Mouse (Mus musculus) layer of hippocampus, postnatal 25 days (tissue): ENCODE measurements around the gene Mndal. TPM values are rescaled to one million over a fixed set of nuclear protein-coding genes. Genes with fewer than 3 reads are reported as not detected.
A peak's percentile ranks its signal among the peaks of the same experiment; 100 is the strongest.
"Not testable (repeated sequence)": the region's sequence is repeated elsewhere in the genome, so short reads cannot be mapped to it uniquely, and the experiment has no call there.

ENCODE experiments used
- DNase-seq, 2 experiments: peaks; one replicate each; pipeline ENCODE4 v3.0.0; 2022; ENCODE audit warnings: mixed read lengths in 2 of 2, low spot score in 1 of 2; ENCODE audit errors: extremely low spot score in 1 of 2
- total RNA-seq, 2 experiments: library from RNA; stranded (reverse); gene quantifications; 2 replicates each; pipeline ENCODE4 v1.2.3; 2021

Gene Mndal
- total RNA-seq, 2 experiments from 2014 or later, result 9.9 to 12.0 TPM

DNA sequence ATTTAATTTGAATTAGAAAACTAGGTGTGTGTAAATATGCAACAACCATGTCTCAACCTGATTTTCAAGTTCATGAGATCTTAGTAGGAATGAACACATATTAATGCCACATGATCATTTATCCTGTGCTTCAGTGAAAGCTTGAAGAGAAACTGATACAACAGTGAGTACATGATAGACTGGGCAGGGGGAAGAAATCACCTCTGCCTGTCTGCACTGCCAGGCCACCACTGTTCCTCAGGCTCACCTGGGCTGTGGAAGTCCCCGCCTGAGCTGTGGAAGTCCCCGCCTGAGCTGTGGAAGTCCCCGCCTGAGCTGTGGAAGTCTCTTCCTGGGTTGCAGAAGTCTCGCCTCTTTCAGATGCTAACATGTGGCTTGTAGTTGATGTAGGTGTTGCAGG lies 36.4 kb downstream of the Mndal start:
- DNase-seq, result not testable (repeated sequence)

DNA sequence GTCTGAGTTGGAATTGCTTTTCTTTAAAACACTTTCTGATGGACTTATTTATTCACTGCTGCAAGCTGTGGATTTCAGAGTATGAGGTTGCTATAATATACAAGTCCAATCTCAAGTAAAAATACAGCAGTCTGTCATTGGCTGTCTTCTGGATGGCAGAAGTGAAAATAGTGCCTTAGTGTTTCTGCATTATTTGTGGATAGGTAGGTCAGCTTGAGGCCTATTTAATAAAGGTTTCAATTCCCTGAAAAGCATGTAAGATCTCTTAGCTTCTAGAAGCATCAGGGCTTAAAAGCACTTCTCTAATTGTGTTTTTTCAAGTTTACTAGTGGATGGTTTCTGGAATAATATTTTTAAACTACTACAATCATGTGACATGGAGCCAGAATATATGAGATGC lies 52.5 kb downstream of the Mndal start:
- not testable (repeated sequence) for DNase-seq

DNA sequence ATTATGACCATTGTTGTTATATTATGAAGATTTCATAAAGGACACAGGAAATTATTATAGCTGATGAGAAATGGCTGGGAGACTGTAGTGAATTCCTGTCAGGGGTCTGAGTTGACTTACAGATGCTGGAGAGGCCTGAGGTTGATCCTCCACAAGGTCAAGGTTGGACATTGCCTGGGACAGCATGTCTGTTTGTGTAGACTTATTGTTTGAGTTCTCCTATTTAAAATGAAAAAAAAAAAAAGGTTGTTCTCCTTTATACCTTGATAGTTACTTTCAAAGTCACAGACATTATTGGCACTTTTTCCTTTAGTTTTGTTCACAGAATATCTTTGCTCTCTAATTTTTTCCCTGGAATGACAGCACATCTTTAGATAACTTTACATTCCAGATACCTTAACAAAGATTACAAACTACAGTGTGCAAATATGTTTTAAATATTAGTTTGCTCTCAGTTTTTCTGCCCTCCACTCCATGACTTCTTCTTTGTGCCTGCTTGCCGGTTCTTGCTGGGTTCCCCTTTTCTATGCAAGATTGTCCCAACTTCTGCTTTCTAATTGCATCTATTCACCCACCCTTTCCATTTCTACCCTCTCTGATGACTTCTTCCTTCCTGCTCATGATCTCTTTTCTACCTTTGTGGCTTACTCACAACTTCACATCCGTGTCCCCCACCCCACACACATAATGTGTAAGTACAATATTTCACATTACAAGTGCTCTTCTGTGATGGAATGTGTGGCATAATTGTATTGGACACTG lies 55.1 kb downstream of the Mndal start:
- not testable (repeated sequence) for DNase-seq

DNA sequence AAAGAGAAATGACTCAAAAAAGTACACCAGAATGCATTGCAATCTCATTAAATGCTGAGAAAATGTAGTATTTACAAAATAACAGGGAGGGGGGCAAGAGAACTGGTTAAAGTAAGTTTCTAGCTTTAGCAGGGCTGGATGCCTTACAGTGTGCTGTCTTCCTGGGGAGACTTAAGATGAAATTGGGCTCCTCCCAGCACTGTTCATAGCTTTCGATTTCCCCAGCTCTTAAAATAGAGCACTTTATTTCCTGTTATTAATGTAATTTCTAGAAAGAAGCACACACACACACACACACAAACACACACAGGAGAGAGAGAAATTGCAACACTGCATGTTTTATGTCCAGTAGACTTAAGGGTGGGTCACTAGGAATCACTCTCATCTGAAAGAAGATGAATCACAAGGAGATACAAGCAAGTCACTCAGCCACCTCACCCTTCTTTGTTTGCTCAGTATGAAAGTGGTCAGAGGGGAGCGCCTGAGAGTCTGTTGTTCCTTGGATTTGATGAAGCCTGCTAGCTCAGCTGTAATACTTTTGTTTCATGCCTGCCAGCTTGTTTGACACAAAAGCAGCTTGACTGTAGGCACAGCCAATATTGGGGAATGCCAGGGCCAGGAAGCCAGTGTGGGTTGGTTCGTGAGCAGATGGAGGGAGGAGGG lies 62.2 kb downstream of the Mndal start:
- peak in 1 of 2 experiments; percentile 25 for DNase-seq

DNA sequence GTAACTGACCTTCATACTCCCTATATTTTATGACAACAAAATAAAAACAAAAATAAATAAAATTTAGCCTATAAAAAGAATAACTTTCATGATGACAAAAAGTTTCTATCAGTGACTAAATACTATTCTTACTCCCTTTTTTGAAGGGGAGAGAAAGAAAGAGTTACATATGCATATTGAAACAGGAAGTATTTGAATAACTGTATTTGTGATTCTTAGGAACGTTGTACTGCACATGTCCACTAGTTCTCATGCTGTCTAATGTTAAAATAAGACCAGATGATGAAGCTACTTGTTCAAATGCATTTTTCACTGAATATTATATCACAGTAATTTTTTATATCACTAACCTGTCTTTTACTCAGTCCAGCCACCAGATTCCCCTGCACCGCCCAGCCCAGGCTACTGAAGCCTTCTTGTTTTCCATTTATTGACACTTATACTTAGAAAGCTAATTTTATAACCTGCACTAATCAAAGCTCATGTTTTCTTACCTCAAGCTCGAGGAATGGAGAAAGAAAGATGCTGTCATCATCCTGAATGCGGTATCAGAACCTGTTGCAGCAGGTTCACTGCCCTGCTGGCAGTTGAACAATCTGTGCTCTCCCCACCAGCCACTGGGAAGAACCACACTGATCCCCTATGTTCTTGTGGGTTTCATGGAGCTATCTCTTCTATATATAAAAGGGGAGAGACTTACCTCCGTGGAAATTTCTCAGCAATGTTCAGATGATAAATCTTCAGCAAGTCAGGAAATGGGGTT lies 62.9 kb downstream of the Mndal start:
- DNase-seq, result not testable (repeated sequence)

DNA sequence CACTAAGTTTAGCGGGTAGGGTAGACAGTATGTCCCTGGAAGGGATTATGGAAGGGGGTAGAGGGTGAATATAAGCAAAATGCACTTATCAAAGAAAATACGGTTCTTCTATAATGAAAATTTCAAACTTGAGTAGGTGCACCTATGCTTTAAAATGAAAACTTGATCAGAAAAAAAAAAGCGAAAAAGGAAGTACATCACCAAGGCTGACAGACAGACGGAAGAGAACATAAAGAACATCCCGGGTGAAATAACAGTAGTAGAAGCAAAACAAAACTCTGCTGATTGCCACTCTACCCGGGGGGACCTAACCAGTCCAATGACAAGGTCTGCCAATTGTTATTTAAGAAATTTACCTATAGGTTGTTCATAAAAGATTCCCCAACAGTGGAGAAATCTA lies 64.0 kb downstream of the Mndal start:
- DNase-seq, result not testable (repeated sequence)

DNA sequence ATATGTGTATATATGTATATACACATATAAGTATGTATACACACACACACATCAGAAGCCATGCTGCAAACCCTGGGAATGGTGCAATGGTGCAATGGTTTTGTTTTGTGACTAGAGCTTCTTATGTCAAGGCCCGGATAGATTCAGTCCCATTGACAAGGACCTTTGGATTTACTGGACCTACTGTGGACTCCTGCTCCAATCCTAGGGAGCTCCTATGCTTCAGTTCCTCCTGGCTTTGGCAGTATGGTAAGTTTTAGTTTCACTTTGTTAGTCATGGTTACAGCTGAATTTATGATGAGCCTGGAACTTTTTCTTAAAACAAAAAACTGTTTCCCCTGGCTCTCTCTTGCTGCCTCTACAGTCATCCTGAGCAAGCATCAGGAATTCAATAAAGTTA lies 65.2 kb downstream of the Mndal start:
- DNase-seq, result not testable (repeated sequence)

DNA sequence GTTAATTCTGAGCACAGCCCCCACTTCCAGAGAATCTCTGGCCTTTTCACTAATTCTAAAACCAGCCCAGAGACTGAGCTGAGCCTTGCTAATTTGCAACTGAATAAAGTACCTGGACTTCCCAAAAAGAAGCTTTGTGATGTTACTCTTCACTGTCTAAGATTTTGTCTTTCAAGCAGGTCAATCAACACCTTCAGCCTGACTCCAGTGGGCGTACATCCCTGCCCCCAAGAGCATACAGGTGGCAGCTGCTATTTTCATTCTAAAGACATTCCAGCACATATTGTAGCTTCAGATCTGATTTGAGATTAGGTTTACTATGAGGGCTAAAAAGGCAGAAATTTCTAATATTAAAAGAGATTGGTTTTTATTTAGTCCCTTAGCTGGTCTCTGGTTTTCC lies 73.7 kb downstream of the Mndal start:
- not testable (repeated sequence) for DNase-seq

DNA sequence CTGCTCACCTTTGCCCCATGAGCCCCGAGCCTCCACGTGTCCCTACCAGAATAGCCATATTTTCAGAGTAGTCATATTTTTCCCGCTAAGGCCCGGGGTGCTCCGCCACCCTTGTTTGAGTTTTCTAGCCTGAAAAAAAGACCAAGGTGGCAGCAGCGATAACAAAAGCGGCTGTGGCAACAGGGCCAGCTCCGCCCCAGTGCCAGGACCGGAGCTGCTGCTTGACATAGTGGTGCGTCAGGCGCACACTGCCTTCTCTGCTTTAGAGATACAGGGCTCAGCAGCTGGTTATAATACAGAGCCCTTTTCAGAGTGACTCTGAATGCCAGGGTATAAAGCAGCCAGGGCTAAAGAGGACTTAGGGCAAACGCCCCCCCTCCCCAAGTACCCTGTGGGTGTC lies 75.8 kb downstream of the Mndal start:
- no peak for DNase-seq

DNA sequence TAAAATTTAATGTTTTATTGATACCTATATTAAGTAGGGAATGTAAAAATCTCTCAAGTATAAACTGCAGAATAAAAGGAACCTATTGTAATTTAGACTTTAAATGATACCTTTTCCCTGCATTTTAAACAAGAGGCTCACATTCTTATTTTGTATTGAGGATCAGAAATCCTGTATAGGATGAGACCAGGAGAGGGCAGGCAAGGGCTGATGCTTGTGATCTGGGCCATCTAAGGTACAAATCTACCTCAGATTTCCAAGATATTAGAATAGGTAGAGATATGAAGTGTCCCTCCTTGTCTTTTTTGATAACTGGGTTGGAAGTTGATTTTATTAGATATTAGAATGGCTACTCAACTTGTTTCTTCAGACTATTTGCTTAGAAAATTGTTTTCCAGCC lies 88.6 kb downstream of the Mndal start:
- peak in 1 of 2 experiments; percentile 44 for DNase-seq

DNA sequence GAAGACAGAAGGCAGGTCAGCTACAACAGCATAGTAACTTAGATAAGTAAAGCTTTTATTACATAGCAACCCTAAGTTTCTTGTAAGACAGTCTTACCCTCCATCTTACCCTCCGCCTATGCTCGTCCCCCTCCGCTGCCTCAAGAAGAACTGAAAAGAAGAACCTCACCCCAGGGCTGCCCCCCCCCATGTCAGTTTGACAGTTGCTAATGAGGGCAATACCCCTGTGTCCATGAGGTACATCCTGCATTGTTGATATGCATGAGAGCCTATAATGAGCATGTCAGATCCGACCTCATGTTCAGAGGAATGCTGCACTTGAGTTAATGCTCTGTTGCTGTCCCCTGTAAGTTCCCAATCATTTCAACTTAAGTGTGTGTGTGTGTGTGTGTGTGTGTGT lies 89.4 kb downstream of the Mndal start:
- not testable (repeated sequence) for DNase-seq

DNA sequence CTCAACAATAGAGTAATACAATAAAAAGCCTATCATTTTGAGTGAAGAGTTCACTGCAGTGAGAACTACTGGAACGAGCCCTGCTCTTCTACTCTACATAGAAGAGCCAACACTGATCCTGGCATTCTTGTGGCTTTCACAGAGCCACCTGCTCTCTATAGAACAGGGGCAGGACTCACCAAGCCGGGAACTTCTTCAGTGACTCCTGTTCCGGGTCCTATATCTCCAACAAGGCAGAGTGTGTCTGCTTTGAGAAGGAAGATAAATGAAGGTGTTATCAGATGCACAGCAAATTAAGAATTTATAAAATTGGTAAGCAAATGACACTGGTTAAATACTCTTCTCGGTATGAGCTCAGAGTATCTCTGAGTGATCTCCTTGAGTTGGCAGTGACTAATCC lies 96.1 kb downstream of the Mndal start:
- DNase-seq, result not testable (repeated sequence)

DNA sequence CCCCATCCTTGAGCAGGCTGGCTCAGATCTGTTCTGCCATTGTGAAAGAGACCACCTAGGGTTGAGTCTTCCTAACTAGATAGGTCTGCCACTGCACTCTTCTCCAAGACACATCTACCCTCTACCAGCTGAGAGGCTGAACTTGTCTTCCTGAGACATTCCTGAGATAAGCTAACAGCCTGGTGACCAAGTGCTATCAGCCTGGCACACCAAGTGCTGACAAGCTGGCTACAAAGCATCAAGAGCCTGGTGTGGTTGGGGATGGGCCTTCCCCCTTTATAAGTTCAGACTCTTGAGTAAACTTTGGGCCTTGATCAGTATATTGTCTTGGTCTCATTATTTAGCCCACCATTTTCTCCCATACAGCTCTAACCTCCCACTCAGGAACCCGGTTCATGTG lies 97.5 kb downstream of the Mndal start:
- no peak for DNase-seq

DNA sequence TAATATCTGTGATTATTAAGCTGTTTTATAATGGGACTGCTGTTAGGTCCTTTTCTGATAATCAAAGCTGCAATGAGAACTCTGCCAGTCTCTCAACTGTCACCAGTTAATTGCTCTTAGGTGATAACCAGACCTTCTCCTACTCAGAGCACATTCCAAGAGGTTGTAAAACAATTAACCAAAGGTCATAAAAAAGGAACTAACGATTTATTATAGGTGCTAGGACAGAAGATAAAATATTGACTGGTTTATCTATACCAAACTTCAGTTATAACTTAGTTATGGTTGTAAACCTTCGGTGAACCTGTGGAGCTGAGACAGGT lies 120.8 kb downstream of the Mndal start:
- DNase-seq, result not testable (repeated sequence)

DNA sequence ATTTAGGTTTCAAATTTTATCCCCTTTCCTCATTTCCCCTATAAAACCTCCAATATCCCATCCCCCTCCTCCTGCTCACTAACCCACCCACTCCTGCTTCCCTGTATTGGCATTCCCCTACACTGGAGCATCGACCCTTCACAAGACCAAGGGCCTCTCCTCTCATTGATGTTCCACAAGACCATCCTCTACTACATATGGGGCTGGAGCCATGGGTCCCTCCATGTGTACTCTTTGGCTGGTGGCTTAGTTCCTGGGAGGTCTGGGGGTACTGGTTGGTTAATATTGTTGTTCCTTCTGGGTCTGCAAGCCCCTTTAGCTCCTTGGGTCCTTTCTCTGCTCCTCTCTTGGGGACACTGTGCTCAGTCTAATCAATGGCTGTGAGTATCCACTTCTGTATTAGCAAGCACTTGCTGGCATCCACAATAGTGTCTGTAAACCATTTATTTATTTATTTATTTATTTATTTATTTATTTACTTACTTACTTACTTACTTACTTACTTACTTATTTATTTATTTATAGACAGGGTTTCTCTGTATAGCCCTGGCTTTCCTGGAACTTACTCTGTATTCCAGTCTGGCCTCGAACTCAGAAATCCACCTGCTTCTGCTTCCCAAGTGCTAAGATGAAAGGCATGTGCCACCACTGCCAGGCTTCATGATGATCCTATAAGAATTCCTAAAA lies 121.4 kb downstream of the Mndal start:
- not testable (repeated sequence) for DNase-seq

DNA sequence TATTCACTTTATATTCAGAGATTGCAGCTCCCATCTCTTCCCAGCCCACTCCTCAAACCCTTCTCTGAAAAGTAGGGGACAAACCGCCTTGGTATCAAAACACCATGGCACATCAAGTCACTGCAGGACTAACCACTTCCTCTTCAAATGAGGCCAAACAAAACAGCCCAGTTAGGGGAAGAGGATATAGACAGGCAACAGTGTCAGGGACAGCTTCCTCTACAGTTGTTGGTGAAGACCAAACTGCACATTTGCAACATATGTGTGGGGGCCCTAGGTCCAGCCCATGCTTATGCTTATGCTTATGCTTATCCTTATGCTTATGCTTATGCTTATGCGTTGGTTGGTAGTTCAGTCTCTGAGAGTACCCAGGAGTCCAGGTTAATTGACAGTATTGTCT lies 133.0 kb downstream of the Mndal start:
- DNase-seq, result not testable (repeated sequence)

DNA sequence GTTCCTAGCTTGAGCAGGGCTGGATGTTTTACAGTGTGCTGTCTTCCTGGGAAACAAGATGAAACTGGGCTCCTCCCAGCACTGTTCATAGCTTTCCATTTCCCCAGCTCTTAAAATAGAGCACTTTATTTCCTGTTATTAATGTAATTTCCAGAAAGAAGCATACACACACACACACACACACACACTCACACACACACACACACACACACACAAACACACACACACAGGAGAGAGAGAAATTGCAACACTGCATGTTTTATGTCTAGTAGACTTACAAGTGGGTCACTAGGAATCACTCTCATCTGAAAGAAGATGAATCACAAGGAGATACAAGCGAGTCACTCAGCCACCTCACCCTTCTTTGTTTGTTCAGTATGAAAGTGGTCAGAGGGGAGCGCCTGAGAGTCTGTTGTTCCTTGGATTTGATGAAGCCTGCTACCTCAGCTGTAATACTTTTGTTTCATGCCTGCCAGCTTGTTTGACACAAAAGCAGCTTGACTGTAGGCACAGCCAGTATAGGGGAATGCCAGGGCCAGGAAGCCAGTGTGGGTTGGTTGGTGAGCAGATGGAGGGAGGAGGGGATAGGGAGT lies 139.5 kb downstream of the Mndal start:
- peak in 1 of 2 experiments; percentile 11 for DNase-seq

DNA sequence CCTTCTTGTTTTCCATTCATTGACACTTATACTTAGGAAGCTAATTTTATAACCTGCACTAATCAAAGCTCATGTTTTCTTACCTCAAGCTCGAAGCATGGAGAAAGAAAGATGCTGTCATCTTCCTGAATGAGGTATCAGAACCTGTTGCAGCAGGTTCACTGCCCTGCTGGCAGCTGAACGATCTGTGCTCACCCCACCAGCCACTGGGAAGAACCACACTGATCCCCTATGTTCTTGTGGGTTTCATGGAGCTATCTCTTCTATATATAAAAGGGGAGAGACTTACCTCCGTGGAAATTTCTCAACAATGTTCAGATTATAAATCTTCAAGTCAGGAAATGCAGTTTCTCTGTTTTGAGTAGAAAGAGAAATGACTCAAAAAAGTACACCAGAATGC lies 140.1 kb downstream of the Mndal start:
- DNase-seq, result not testable (repeated sequence)

DNA sequence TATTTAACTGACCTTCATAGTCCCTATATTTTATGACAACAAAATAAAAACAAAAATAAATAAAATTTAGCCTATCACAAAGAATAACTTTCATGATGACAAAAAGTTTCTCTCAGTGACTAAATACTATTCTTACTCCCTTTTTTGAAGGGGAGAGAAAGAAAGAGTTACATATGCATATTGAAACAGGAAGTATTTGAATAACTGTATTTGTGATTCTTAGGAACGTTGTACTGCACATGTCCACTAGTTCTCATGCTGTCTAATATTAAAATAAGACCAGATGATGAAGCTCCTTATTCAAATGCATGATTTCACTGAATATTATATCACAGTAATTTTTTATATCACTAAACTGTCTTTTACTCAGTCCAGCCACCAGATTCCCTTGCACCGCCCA lies 140.5 kb downstream of the Mndal start:
- DNase-seq, result not testable (repeated sequence)
